Mouse (Mus musculus): Measurements from ENCODE around the gene Cntnap2.

The Cntnap2 gene

DNA sequence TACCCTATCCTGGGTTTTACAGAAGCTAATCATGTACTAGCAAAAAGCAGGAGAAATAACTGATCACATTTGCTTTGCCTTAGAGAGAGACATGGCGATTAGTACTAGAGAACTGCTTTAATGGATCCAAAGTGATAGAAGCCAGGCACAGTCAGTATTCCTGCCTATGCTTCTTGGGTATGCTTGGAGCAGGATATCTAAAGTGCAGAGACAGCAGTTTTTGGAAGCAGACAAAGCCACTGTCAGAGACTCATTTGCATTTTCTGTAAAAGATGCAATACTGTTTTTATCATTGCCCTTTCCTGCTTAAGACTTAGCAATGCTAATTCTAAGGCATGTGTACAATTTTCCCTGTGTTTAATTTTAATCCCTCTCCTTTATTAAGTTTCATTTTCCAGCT is 1637.0 kb downstream of the Cntnap2 start:
- no peak for DNase-seq (ENCODE audit: low read depth)

- no peak for DNase-seq (ENCODE audit: low read depth)
Measured at GRCm38 (mm10) chr6:46699343-46699742, 1640.2 kb downstream of the Cntnap2 start.

GRCm38 (mm10) chr6:46704293-46705170 is 1645.4 kb downstream of the Cntnap2 start:
- DNase-seq (ENCODE audit: low read depth), result no peak

DNA sequence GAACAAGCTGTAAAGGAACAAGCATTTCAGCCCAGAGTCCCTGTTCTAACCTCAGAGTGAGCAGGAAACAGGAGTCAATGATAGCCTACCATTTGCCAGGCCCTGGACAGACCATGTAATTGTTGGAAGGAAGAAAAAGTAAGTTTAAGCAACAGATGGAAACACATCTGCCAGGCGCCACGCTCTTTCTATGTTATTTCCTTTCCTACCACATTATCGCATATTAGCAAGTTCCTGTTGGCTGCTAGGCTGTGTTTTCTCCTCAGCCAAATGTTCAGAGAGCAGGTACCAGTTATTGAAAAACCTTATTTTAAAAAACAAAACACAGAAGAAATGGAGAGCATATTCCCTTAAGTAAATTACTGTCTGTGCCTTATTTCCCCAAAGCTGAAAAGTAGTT is 1646.8 kb downstream of the Cntnap2 start:
- DNase-seq (ENCODE audit: low read depth), result no peak

- no peak for DNase-seq (ENCODE audit: low read depth)
Measured at GRCm38 (mm10) chr6:46716576-46716975, 1657.4 kb downstream of the Cntnap2 start.

- no peak for DNase-seq (ENCODE audit: low read depth)
Measured at GRCm38 (mm10) chr6:46733794-46734193, 1674.6 kb downstream of the Cntnap2 start.

DNA sequence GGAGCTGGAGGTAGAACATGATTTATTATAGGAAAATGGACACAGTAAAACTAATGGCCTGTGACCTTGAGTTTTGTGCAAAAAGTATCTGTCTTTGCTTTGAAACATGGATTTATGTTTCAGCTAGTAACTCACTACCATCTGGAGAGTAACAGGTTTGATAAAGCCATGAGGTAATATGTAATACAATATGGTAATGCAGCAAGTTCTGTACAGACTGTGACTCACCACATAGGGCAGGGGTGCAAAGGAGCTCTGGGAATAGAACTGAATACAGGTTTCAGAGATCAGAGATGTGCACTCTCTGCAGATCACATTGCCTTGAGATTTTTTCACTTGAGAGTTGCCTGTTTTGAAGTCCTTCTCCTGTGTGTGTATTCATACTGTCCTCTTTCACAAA is 1689.3 kb downstream of the Cntnap2 start:
- no peak for DNase-seq (ENCODE audit: low read depth)

DNA sequence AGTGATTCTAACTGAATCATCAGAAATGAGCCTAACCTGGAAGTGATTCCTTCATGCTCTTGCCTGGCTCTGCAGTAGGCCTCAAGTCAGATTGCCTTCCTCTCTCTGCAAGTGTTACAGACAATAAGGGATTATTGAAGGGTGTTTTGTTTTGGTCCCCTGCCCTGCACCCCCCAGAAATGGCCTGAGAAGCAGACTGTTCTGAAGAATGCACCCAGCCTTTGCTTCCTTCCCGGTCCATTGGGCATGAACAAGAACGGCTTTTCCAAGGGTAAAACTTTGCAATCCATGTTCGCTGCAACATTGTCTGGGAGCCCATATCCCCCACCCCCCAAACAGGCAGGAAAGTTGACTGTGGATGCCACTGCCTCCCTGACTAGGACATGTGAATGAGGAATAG is 1704.3 kb downstream of the Cntnap2 start:
- no peak for DNase-seq (ENCODE audit: low read depth)

GRCm38 (mm10) chr6:46774529-46774928 is 1715.4 kb downstream of the Cntnap2 start:
- DNase-seq (ENCODE audit: low read depth), result no peak

DNA sequence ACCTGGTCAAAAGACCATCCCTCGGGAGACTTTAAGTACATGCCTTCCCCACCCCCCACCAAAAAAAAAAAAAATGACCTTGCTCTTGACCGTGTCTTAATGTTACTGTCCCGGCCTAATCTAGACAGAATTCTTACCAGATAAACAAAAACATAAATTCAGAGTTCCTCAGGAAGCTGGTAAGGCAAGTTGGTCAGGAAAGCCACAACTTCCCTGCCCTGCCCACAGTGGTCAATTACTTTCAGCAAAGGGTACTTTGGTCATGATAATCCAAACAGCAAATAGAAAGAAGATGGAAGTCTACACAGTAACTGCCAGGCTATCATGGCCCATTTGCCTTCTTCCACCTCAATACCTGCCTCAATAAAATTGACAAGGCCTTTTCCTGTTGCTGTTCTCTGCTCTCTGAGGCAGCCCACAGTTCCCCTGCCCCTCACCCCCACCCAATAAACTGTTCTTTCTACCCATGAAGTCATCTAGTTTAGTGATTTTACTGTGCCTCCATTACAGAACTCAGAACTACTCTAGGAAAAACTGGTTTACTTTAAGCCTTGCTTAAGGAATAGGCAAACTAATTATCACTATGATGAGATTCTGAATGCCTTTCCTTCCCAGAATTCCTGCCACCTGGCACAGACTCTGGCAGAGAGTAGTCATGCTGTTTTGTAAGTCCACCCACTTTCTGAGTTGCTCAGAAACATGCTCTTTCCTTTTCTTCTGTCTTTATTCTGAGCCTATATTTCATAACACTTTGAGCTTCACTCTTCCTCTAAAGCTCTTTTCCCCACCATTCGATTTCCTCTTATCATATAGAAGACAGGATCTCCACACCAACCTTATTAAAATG is 1743.3 kb downstream of the Cntnap2 start:
- DNase-seq (ENCODE audit: low read depth), result no peak

DNA sequence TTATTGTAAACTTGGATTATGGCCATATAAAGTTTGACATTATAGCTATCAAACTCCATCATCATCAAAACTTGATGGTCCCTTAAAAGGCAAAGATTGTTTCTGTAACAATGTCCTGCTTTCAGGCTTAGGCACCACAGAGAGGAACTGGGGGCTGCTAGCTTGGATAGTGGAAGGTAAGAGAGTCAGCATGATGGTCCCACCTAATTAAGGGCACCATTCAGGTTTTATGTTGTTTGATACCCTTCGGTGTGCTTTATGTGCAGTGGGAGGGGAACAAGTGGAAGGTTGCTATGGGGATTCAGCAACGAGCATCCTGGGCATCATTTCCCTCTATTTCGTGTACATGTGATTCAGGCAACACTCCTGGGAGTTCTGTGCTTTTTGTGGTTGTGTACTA is 1797.5 kb downstream of the Cntnap2 start:
- DNase-seq (ENCODE audit: low read depth), result no peak

DNA sequence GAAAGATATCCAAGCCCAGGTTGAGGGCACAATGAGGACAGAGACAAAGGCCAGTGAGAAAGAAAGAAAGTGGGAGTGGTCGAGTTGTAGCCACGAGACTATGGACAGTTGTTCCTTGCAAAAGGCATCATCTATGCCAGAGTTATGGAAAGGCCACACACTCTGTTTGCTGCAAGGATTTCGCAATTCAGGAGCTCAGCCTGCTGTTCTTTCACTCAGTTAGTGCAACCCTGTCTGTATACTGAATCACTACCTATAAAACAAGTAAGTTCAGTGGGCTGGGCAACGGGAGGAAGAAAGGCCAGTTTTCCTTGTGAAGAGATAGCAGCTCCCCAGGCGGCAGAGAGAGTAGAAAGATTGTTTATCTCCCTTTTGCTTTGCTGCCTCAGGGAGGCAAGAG is 1801.9 kb downstream of the Cntnap2 start:
- DNase-seq (ENCODE audit: low read depth), result no peak

DNA sequence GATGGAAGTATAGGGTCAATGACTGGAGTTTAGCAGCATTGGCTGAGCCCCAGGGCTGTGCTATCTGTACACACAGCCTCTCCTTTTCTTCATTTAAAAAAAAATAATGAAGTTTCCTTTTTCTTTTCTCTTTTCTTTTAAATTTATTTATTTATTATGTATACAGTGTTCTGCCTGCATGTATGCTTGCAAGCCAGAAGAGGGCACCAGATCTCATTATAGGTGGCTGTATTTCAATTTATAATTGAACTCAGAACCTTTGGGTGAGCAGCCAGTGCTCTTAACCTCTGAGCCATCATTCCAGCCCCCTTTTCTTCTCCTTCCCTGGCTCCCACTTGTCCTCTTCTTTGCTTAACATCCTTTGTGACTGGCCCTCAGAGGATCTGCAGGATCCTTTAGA is 1807.2 kb downstream of the Cntnap2 start:
- no peak for DNase-seq (ENCODE audit: low read depth)

- no peak for DNase-seq (ENCODE audit: low read depth)
Measured at GRCm38 (mm10) chr6:46886230-46886629, 1827.1 kb downstream of the Cntnap2 start.

DNA sequence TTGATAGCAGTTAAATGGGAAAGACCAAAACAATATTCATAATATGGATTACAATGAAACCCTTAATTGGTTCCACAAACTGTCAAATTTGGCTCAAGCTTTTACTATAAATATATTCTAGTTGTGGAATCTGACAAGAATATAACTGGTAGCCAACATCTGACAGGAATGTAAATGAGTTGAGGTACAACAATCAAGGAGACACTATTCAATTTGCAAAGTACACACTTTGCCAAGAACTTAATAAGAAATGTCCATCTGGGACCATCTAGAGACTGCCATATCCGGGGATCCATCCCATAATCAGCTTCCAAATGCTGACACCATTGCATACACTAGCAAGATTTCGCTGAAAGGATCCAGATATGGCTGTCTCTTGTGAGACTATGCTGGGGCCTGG is 1850.0 kb downstream of the Cntnap2 start:
- no peak for DNase-seq (ENCODE audit: low read depth)

DNA sequence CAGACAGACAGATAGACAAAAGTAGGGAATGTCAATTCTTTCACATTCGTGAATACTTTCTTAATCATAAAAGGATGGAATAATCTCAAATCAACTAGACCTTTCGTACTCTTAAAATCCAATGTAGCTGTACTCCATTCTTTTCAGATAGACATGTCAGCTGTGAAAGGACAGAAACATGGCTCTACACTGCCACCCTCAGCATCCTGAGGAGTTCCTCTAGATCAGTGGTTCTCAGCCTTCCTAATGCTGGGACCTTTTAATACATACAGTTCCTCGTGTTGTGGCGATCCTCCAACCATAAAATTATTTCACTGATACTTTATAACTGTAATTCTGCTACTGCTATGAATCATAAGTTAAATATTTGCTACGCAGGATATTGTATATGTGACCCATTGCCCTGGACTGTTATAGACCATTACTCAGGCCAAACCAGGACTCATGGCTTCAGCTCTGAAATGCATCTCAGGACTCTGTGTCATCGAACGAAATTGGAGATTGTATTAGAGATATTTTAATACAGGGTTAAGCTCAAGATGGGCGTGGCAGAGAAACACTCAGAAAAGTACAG is 1859.6 kb downstream of the Cntnap2 start:
- no peak for DNase-seq (ENCODE audit: low read depth)

GRCm38 (mm10) chr6:46919973-46920372 is 1860.8 kb downstream of the Cntnap2 start:
- no peak for DNase-seq (ENCODE audit: low read depth)

DNA sequence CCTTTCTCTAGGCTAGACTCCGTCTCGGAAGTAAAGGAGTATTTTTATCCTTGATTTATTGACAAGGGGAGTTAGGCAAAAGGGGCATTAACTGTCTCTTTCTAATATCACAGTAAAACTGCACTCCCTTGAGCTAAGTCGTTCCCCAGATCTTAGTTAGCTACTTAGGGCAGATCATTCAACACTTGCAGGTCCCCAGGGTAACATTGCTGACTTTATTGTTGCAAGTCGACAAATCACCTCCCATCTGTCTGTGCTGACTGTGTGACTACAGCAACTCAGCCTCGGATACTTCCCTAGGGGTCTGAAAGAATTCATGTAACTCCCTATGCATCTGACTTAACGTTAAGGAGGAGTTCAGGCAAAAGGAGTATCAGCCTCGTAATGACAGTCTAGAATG is 1865.6 kb downstream of the Cntnap2 start:
- DNase-seq (ENCODE audit: low read depth), result no peak

DNA sequence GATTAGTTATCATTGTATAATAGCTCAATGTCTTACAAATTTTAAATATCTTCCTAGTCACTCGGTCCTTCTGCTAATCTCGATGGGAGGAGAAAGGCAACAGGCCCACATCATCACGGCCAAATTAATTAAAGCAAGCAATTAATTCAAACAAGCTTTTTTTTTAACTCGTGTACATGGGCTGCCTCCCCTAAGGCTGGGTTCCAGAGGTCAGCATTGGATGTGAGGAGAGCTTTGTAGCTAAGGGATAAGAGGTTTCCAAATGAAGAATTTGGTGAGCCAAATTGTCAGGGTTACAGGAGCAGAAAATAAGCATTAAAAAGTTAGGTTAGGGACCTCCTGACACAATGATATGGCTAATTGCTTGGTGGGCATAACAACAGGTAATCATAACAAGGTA is 1886.5 kb downstream of the Cntnap2 start:
- no peak for DNase-seq (ENCODE audit: low read depth)

DNA sequence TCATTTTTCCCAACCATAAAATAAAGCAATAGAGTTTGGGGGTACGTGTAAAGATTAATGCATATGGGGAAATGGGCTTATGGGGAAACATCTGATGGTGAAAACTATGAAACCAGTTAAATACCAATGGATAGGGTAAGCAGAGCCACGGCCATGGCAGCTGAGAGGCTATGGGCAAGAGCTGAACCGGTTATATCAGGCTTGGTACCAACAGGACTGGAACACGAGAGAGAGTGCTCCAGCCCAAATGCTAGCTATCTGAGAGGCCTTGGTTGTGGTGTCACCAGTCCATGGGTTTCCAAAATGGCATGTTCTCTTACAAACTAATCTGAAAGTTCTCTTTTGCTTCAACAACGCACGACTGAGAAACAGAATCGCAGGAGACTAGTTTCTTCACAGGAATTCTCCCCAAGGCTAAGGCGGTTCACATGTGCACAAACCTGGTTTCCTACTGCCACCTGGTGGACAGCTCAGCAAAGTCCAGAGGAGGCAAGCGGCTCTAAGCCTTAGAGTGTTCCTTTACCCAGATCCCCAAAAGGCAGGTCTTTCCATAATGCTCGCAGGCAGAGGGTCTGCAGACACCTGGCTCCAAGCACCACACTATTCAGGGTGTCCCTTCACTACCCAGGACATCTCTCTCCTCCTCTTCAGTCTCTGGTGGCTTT is 1902.0 kb downstream of the Cntnap2 start:
- peak; percentile 10 for DNase-seq (ENCODE audit: low read depth)

DNA sequence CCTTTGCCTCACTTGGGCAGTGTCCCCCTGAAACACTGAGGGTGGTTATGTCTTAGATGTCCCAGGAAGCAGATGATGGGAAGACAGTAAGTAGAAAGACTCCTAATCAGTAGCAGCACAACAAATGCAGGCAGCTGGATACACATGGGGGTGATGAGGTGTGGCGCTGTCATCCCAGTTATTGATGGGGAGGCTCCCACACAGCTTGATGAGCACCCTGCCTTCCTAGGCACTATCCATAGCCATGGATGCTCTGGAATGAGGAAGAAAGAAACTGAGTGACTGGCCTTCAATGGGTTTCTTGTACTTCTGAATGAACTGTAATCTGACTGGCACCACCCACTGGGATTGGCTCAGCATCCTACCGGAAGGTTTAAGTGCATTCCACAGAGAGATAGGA is 1904.1 kb downstream of the Cntnap2 start:
- no peak for DNase-seq (ENCODE audit: low read depth)

- no peak for DNase-seq (ENCODE audit: low read depth)
Measured at GRCm38 (mm10) chr6:46963693-46964092, 1904.5 kb downstream of the Cntnap2 start.

All from c-Kit-positive CD71-positive TER-119-negative erythroid progenitor cells, embryonic 14.5 days (primary cell).